Mouse (Mus musculus): ENCODE measurements at regions not wholly inside any gene's neighbourhood (a gene's known extent, or its start where the extent isn't known, plus 50 kb on each side); places are given as distances from the start of the nearest gene placed in this dataset.
A peak's percentile ranks its signal among the peaks of the same experiment; 100 is the strongest.
"Not testable (repeated sequence)": the region's sequence is repeated elsewhere in the genome, so short reads cannot be mapped to it uniquely, and the experiment has no call there.

DNA sequence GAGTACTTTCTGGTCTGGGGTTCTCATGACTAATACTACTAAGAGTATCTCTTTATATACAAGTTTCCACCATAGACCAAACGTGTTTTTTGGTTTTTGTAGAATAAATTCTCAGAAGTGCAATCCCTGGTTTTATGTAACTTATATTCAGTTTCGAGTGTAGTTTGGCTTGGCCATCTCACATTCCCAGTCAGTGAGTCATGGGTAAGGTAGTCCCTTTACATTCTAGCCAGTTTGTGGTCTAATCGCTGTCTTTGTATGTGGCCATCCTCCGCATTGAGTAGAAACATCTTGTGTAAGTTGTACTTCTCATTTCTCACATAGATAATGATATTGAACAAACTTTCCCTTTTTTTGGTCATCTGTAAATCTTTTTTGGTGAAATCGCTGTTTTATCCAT, 88.3 kb downstream of the Anxa5 start:
- no peak overlapping the region for H3K4me3 ChIP-seq (ENCODE audit: low read depth, low read length)
- ATAC-seq (ENCODE audit: low FRiP score) (no peak), DNase-seq (ENCODE audit: low spot score) (no peak)
- no peaks in the 10 kb centered on the region for H3K27me3 ChIP-seq (ENCODE audit: control insufficient read depth, insufficient read depth, low read length)
- no peak overlapping the region for H3K9ac ChIP-seq (ENCODE audit: low read depth, low read length)
- WGBS: 88% methylated on average over 5 of the region's 5 CpGs
- no peaks in the 10 kb centered on the region for H3K9me3 ChIP-seq (ENCODE audit: control insufficient read depth, low read length)
- H3K27ac ChIP-seq (ENCODE audit: low read depth, low read length): no peak overlapping the region
- no peak overlapping the region for H3K4me2 ChIP-seq (replicated peaks; ENCODE audit: low read depth, low read length)
- no peaks in the 10 kb centered on the region for H3K4me1 ChIP-seq (replicated peaks; ENCODE audit: control insufficient read depth, insufficient read depth, low read length)
- H3K36me3 ChIP-seq (ENCODE audit: control insufficient read depth, insufficient read depth, low read length): no peaks in the 10 kb centered on the region

DNA sequence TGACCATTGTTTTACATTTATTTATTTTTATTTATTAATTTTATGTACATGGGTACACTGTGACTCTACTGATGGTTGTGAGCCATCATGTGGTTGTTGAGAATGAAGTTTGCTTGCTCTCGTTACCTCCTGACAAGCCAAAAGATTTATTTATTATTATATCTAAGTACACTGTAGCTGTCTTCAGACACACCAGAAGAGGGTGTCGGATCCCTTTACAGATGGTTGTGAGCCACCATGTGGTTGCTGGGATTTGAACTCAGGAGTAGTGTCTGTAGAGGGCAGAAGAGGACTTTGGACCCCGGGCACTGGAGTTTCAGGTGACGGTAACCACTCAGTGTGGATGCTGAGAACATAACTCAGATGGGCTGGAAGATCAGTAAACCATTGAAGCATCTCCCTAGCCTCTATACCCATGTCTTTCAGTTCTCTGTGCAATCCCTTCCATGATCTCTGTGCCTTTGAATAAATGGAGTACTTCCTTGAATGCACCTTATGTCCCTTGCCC, 92.2 kb downstream of the Anxa5 start:
- Histone ChIP-seq H3K4me2 (replicated peaks; ENCODE audit: low read depth, low read length) (no peak overlapping the region), H3K4me3 (ENCODE audit: low read depth, low read length) (no peak overlapping the region), H3K9ac (ENCODE audit: low read depth, low read length) (no peak overlapping the region), H3K27ac (ENCODE audit: low read depth, low read length) (no peak overlapping the region), H3K27me3 (ENCODE audit: control insufficient read depth, insufficient read depth, low read length) (no peaks in the 10 kb centered on the region), H3K9me3 (ENCODE audit: control insufficient read depth, low read length) (no peaks in the 10 kb centered on the region), H3K4me1 (replicated peaks; ENCODE audit: control insufficient read depth, insufficient read depth, low read length) (no peaks in the 10 kb centered on the region), H3K36me3 (ENCODE audit: control insufficient read depth, insufficient read depth, low read length) (no peaks in the 10 kb centered on the region)
- DNase-seq (ENCODE audit: low spot score): no peak
- ATAC-seq (ENCODE audit: low FRiP score): no peak
- 96% methylated on average over 4 of the region's 4 CpGs for WGBS

DNA sequence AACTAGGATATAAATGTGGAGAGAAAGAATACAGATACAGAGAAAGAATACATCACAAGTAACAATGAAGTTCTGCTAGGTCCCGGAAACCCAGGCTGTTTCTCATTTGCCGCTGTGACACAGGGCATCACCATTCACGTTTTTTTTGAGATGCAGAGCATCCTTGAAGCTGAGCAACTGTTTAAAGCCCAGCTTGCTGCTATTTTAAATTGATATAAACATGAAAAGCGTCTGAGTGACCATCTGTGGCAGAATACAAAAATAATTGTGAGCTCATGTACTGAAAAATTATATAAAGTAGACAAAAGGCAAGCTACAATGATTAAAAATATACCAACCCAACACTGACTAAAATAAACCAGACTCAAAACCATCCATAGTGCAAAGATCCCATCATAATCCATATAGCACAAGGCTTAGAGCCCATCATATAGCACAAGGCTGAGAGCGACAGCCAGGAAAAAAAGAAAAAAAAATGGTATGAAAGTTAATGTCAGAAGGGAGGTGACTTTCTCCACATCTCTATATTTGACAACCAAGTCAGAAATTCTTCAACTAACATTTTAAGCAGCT, 94.0 kb downstream of the Anxa5 start:
- no peaks in the 10 kb centered on the region for H3K27me3 ChIP-seq (ENCODE audit: control insufficient read depth, insufficient read depth, low read length)
- no peaks in the 10 kb centered on the region for H3K9me3 ChIP-seq (ENCODE audit: control insufficient read depth, low read length)
- H3K9ac ChIP-seq (ENCODE audit: low read depth, low read length): no peak overlapping the region
- no peak overlapping the region for H3K4me3 ChIP-seq (ENCODE audit: low read depth, low read length)
- no peak overlapping the region for H3K4me2 ChIP-seq (replicated peaks; ENCODE audit: low read depth, low read length)
- DNase-seq (ENCODE audit: low spot score) (no peak), ATAC-seq (ENCODE audit: low FRiP score) (no peak)
- WGBS: 90% methylated on average over 5 of the region's 5 CpGs
- no peaks in the 10 kb centered on the region for H3K4me1 ChIP-seq (replicated peaks; ENCODE audit: control insufficient read depth, insufficient read depth, low read length)
- no peaks in the 10 kb centered on the region for H3K36me3 ChIP-seq (ENCODE audit: control insufficient read depth, insufficient read depth, low read length)
- H3K27ac ChIP-seq (ENCODE audit: low read depth, low read length): no peak overlapping the region

DNA sequence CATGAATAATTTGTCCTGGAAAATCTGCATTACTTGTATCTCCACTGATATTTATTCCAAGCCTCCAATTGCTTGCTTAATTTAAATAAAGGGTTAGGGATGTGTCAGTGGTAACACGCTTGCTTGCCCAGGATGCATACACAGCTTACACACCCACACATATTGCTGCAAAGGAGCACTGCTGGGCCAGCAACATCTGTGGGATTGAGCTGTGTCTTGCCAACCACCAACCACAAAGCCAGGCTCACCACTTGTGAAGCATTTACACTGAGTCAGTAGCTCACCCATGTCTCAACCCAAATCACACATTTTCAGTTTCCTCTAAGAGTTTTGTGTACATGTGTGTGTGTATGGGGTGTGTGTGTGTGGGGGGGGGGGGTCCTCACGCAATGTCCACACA, 100.0 kb downstream of the Anxa5 start:
- WGBS: 89% methylated on average over 2 of the region's 2 CpGs
- DNase-seq (ENCODE audit: low spot score) (no peak), ATAC-seq (ENCODE audit: low FRiP score) (no peak)
- no peak overlapping the region for H3K4me2 ChIP-seq (replicated peaks; ENCODE audit: low read depth, low read length)
- H3K9me3 ChIP-seq (ENCODE audit: control insufficient read depth, low read length): no peaks in the 10 kb centered on the region
- H3K4me3 ChIP-seq (ENCODE audit: low read depth, low read length): no peak overlapping the region
- H3K27ac ChIP-seq (ENCODE audit: low read depth, low read length): no peak overlapping the region
- no peak overlapping the region for H3K9ac ChIP-seq (ENCODE audit: low read depth, low read length)
- H3K27me3 ChIP-seq (ENCODE audit: control insufficient read depth, insufficient read depth, low read length): no peaks in the 10 kb centered on the region
- no peaks in the 10 kb centered on the region for H3K4me1 ChIP-seq (replicated peaks; ENCODE audit: control insufficient read depth, insufficient read depth, low read length)
- no peaks in the 10 kb centered on the region for H3K36me3 ChIP-seq (ENCODE audit: control insufficient read depth, insufficient read depth, low read length)

DNA sequence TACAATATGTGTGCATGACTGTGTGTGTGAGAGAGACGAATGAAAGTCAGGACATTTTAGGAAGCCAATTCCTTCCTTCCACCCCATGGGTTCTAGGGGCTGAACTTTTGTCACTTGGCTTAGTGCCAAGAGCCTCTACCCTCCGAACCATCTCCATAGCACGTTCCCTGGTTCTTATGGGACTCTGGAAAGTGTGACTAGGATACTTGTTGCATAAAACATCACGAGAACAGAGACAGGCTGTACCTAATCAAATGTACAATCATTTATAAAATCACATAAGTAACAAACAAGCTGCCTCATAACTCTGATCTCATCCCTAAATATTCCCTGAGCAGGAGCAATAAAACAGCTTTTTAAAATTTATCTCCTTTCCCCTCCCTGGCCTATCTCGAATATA, 100.8 kb downstream of the Anxa5 start:
- Histone ChIP-seq H3K27me3 (ENCODE audit: control insufficient read depth, insufficient read depth, low read length) (no peaks in the 10 kb centered on the region), H3K27ac (ENCODE audit: low read depth, low read length) (no peak overlapping the region), H3K4me2 (replicated peaks; ENCODE audit: low read depth, low read length) (no peak overlapping the region), H3K36me3 (ENCODE audit: control insufficient read depth, insufficient read depth, low read length) (no peaks in the 10 kb centered on the region), H3K4me1 (replicated peaks; ENCODE audit: control insufficient read depth, insufficient read depth, low read length) (no peaks in the 10 kb centered on the region), H3K9me3 (ENCODE audit: control insufficient read depth, low read length) (no peaks in the 10 kb centered on the region), H3K4me3 (ENCODE audit: low read depth, low read length) (no peak overlapping the region), H3K9ac (ENCODE audit: low read depth, low read length) (no peak overlapping the region)
- DNase-seq (ENCODE audit: low spot score) (no peak), ATAC-seq (ENCODE audit: low FRiP score) (no peak)
- 76% methylated on average over 5 of the region's 5 CpGs for WGBS

DNA sequence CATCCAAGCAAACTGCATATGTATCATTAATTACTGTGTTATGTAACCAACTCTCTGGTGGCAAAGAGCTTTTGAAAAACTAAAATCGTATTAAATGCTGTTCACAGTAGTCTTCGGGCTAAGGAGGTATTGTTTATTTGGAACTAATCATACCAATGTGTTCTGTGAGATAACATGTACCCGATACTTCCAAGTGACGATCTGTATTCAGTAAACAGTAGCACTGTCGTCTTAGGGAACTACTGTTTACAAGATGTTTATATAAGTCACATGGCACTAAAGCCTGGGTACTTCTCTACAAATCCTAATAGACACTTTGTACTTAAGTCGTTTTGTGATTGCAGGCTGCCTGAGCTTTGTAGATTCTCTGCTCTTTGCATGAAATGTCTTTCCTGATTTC, 114.8 kb downstream of the Anxa5 start:
- no peaks in the 10 kb centered on the region for H3K4me1 ChIP-seq (replicated peaks; ENCODE audit: control insufficient read depth, insufficient read depth, low read length)
- no peaks in the 10 kb centered on the region for H3K27me3 ChIP-seq (ENCODE audit: control insufficient read depth, insufficient read depth, low read length)
- no peak overlapping the region for H3K27ac ChIP-seq (ENCODE audit: low read depth, low read length)
- H3K4me2 ChIP-seq (replicated peaks; ENCODE audit: low read depth, low read length): no peak overlapping the region
- WGBS: 86% methylated on average over 6 of the region's 6 CpGs
- no peaks in the 10 kb centered on the region for H3K36me3 ChIP-seq (ENCODE audit: control insufficient read depth, insufficient read depth, low read length)
- ATAC-seq (ENCODE audit: low FRiP score): no peak
- DNase-seq (ENCODE audit: low spot score): no peak
- H3K9ac ChIP-seq (ENCODE audit: low read depth, low read length): no peak overlapping the region
- H3K9me3 ChIP-seq (ENCODE audit: control insufficient read depth, low read length): no peaks in the 10 kb centered on the region
- no peak overlapping the region for H3K4me3 ChIP-seq (ENCODE audit: low read depth, low read length)

DNA sequence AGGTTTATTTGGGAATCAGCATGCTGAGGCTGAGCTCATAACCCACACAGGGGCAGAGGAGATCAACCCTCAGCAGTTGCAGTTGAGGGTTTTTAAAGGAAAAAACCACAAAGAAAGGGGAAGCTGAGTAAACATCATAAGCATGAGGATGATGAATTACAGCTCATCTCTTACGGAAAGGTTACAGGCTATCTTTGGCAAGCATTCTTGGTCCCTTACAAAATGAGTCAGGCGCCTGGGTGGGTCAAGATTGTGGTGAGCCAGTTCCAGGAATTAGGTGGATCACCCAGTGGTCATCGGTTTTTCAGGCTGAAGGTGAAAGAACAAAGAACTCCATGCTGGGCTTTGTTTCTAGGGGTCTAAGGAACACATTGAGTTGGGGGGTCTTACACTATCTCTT, 121.5 kb downstream of the Anxa5 start:
- not testable (repeated sequence) for DNase-seq (ENCODE audit: low spot score); H3K4me2 ChIP-seq (replicated peaks; ENCODE audit: low read depth, low read length); ATAC-seq (ENCODE audit: low FRiP score); H3K9ac ChIP-seq (ENCODE audit: low read depth, low read length); H3K27me3 ChIP-seq (ENCODE audit: control insufficient read depth, insufficient read depth, low read length); H3K4me1 ChIP-seq (replicated peaks; ENCODE audit: control insufficient read depth, insufficient read depth, low read length); H3K27ac ChIP-seq (ENCODE audit: low read depth, low read length); H3K9me3 ChIP-seq (ENCODE audit: control insufficient read depth, low read length); H3K4me3 ChIP-seq (ENCODE audit: low read depth, low read length); H3K36me3 ChIP-seq (ENCODE audit: control insufficient read depth, insufficient read depth, low read length)
- WGBS: 90% methylated on average over 3 of the region's 3 CpGs

DNA sequence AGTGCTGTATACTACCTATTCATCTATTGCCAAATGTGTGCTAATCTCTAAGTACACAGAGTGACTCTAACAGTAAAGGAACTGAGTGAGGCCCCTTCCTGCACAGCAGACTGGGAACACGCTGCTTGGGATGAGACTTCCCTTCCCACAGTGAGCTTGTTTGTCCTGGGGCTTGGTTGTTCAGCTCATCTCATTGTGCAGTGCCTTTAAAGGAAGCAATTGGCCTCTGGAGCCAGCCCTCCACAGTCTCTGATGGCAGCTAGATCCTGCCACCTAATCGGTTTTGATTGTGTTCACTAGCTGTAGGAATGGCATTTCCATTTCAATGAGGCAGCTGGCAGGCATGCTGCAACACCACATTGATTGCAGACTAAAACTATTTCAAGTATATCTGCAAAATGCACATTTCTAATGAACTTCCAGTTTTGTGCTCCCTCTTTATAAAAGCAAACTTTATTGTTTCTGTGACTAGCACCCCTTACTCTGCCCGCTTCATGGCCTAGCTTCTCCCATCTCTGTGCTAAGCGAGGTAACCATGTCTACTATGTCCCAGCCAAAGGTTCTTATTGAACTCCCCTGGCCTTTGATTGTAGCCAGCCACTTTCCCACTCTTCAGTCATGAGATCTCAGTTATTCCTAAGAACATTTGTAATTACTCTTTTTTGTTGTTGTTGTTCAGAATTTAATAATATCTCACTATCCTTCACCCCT, 123.5 kb downstream of the Anxa5 start:
- H3K4me1 ChIP-seq (replicated peaks; ENCODE audit: control insufficient read depth, insufficient read depth, low read length): no peaks in the 10 kb centered on the region
- H3K27me3 ChIP-seq (ENCODE audit: control insufficient read depth, insufficient read depth, low read length): no peaks in the 10 kb centered on the region
- 48% methylated on average over 4 of the region's 4 CpGs for WGBS
- H3K9ac ChIP-seq (ENCODE audit: low read depth, low read length): no peak overlapping the region
- no peak overlapping the region for H3K4me2 ChIP-seq (replicated peaks; ENCODE audit: low read depth, low read length)
- peak overlapping the region; percentile 14; the same call in 1 of the 2 replicates for H3K27ac ChIP-seq (ENCODE audit: low read depth, low read length)
- no peaks in the 10 kb centered on the region for H3K9me3 ChIP-seq (ENCODE audit: control insufficient read depth, low read length)
- DNase-seq (ENCODE audit: low spot score) (peak; percentile 20), ATAC-seq (ENCODE audit: low FRiP score) (peak; percentile 59; the same call in 1 of the 2 replicates)
- H3K36me3 ChIP-seq (ENCODE audit: control insufficient read depth, insufficient read depth, low read length): no peaks in the 10 kb centered on the region
- H3K4me3 ChIP-seq (ENCODE audit: low read depth, low read length): no peak overlapping the region

DNA sequence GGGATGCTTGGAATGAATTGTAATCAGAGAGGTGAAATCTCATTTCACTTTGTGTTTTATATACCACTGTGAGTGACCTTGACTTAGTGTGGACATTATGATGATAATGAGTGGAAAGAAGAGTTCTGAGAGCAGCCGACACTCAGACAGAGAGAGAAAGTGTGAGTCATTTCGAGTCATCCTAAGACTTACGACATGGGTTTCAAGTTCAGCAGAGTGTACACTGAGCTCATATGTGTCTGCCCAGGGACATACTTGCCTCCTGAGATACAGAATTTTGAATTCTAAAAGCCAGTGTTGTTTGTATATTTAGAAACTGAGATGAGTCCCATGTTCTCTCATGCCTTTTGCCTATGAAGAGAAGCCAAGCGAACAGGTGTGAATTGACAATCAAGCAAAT, 126.6 kb downstream of the Anxa5 start:
- Histone ChIP-seq H3K27ac (ENCODE audit: low read depth, low read length) (no peak overlapping the region), H3K4me1 (replicated peaks; ENCODE audit: control insufficient read depth, insufficient read depth, low read length) (no peaks in the 10 kb centered on the region), H3K4me2 (replicated peaks; ENCODE audit: low read depth, low read length) (no peak overlapping the region), H3K9me3 (ENCODE audit: control insufficient read depth, low read length) (no peaks in the 10 kb centered on the region), H3K9ac (ENCODE audit: low read depth, low read length) (no peak overlapping the region), H3K27me3 (ENCODE audit: control insufficient read depth, insufficient read depth, low read length) (no peaks in the 10 kb centered on the region), H3K4me3 (ENCODE audit: low read depth, low read length) (no peak overlapping the region), H3K36me3 (ENCODE audit: control insufficient read depth, insufficient read depth, low read length) (no peaks in the 10 kb centered on the region)
- ATAC-seq (ENCODE audit: low FRiP score): no peak
- WGBS: 93% methylated on average over 4 of the region's 4 CpGs
- DNase-seq (ENCODE audit: low spot score): no peak
